Mouse (Mus musculus): ENCODE measurements around the gene Gm11084.

Gene Gm11084

GRCm38 (mm10) chr2:72952979-72953378 is 33.5 kb downstream of the Gm11084 start:
- DNase-seq (ENCODE audit: low read depth in 1 of 2, low spot score in 2 of 2), result no peak

- no peak for DNase-seq (ENCODE audit: low read depth in 1 of 2, low spot score in 2 of 2)
Measured at GRCm38 (mm10) chr2:72935937-72936336, 50.6 kb downstream of the Gm11084 start.

- DNase-seq (ENCODE audit: low read depth in 1 of 2, low spot score in 2 of 2), result no peak
Measured at GRCm38 (mm10) chr2:72932186-72932585, 54.3 kb downstream of the Gm11084 start.

- DNase-seq (ENCODE audit: low read depth in 1 of 2, low spot score in 2 of 2), result no peak
Measured at GRCm38 (mm10) chr2:72924981-72925380, 61.5 kb downstream of the Gm11084 start.

Measured in monocyte, adult 2 months (primary cell).